Mouse (Mus musculus) layer of hippocampus, adult 9-10 months (tissue): Measurements from ENCODE around the gene Sdccag8.
"Not testable (repeated sequence)": the region's sequence is repeated elsewhere in the genome, so short reads cannot be mapped to it uniquely, and the experiment has no call there.

Experiments
- DNase-seq: peaks from one replicate; pipeline ENCODE4 v3.0.0; 2022; ENCODE audit warnings: low spot score

Gene Sdccag8

DNA sequence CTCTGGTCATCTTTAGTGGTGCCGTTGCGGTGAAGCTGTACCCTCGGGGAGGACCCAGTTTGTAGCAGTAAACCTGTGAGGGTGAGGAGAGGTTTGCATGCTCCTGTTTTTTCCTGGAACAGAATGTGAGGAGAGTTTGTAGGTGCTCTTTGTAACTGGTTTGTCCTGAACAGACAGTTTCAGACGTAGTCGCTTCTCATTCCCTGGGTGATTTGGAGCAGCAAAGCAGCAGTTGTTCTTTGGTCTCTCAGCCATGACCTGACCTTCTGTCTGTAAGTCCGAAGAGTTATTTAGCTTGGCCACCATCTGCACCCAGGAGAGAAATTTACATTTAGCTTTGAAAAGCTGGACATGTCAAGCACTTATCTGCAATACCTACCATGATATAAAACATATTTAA, 65.2 kb downstream of the Sdccag8 start:
- no peak for DNase-seq

DNA sequence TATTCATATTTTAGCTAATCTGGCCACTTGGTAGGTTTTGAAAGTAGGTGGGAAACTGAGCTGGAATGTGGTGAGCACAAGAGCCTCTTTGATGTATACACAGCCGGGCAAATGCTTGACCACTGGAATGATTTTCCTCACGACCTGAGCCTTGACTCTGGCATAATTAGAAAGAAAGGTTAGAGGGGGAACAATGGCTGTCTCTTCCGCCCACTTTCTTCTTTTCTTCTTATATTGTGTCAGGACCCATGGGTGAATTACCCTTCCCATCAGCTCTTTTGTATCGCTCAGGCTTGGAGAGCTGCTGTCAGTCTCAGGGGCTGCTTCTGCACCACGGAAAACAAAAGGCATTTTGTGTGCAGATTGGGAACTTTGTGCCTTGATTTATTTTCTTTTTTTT, 65.6 kb downstream of the Sdccag8 start:
- no peak for DNase-seq

DNA sequence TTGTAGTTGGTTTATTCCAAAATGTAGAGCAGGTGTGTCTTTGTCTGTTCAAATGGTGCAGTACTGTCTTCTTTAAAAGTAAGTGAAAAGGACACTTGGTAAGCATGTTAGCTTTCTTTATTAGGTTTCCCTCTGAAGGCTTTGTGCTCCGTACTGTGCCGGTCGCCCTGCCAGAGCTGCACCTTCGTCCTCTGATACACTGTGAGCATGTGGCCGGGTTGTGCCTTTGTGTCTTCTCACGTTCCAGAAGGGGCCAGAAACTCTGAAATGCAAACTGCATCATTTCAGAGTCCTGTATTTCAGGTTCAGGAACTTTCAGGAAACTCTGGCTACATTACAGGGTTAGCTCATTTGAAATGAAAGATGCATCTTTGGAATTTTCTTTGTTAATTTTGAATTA, 66.5 kb downstream of the Sdccag8 start:
- no peak for DNase-seq

DNA sequence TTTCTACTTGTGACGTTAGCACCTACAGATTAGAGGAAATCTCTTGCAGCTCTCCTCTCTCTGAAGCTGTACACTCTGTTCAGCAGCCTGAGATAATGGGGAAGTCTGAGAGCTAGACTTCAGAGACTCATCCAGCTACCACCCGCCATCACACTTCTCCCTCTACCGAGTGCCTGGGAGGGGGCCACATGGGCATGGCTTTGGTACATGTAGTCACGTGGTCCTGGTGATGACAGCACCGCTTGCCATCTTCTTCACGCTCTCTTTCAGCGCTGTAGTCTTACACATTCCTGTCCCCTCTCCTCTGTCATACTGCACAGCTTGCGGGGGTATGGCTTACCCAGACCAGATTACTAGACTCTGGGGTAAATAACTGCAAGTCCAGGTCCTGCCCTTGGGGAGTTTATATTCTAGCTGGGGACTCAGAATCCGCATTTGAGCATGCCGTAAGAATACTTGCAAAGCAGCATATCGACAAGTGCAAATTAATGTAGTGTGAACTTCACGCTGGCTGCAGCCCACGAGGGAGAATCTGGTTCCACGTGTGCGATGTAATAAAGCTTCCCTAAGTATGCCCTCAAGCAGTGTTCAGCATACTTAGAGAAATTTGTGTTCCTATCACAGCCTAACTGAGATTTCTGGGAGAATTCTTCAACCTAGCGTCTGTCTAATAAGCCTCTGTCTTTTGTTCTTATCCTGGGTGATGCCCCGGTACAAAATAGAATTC, 70.9 kb downstream of the Sdccag8 start:
- DNase-seq = no peak

DNA sequence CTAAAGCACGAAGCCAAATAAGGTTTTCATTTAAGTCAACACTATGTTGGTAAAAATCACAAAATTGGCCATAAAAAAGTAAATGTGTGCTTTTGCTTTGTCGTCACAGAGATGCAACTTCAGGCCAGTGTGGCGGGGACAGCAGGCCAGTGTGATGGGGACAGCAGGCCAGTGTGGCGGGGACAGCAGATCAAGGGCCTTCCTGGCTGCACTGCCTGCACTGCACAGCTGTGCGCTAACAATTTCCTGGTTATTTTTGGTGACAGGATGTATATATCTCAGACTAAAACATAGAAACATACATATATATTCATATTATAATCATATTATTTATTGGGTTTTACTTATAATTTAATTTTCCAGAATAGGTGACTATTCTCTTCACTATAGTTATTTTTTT, 71.5 kb downstream of the Sdccag8 start:
- DNase-seq = no peak

DNA sequence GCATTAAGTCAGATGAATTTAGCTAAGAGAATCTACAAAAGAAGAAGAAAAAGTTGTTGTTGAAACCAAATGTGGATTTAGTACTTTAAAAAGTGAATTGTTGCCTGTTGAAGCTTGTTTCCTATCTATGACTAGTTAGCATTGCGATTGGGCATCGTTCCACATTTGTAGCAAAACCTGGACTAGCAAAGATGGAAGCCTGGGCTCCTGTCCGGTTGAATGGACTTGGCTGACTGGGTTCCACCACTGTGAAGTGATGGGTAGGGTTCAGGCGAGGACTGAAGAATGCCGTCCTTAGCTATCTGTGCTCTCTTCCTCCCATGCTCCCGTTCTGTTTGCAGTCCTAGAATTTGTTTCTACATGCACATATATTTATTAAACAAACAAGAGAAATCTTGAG, 89.3 kb downstream of the Sdccag8 start:
- no peak for DNase-seq

DNA sequence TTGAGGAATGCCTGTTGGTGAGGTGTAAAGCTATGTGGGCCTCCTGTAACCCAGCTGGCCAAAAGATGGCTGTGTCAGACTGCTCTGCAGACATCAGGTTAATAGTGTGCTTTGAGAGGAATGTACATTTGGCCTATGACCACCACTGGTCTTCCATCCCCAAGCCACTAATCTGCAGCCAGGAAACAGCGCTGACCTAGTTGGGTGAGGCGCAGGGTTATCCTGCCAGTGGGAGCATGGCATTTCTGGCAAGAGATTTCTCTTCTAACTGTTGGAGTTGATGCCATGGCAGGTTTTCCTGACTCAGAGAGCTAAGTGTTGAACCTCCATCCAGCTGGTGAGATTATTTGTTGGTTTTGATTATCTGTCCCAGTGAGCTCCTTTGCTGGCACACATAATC, 101.5 kb downstream of the Sdccag8 start:
- DNase-seq = no peak

DNA sequence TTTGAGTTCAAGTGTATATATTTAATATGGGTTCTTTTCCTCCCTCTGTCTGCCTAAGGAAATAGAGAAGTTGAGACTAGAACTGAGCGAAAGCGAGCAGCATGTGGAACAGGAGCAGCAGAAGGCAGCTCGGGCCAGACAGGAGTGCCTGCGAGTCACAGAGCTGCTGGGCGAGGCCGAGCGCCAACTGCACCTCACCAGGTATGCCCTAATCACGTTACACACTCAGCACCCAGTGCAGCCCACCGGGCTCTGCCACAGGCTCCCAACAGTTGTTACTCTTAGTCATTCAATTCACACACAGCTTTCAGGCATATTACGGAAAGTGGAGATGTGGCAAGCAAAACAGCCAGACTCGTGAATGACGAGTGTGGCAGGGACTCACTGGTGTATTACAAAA, 105.0 kb downstream of the Sdccag8 start:
- DNase-seq = no peak

DNA sequence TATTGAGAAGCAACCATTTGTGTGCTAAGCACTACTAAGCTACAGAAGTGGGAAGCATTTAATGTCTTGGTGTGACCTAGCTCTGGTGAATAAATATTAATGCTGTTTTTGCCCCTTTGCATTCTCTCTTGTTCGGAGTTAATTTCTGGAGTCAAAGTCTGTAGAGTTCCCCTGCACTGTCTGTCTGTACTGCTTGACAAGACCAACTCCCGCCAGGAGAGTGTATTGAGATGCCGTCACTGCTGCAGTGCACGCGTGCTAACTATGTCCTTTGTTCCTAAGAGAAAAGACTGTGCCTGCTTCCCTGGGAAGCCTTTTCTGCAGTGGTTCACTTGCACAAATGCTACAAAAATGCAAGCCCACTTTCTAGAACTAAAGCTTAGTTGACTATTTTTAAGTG, 108.4 kb downstream of the Sdccag8 start:
- DNase-seq = no peak

DNA sequence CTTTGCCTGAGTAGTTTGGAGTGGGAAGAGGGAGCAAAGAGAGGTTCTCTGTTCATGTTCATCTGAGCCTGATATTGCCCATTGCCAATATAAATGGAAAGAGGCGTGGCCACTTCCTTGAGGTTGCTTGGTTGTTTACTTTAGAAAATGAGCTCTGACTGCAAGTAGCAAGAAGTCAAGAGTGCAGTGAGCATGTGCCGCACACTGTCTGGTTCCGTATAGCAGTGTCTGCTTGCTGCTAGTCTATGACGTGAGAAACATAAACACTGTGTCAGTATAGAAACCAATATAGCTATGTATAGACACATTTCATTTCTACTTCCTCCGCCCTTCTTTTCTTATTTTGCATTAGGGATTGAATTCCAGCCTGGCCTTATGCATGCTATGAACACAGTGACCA, 111.5 kb downstream of the Sdccag8 start:
- DNase-seq = no peak

DNA sequence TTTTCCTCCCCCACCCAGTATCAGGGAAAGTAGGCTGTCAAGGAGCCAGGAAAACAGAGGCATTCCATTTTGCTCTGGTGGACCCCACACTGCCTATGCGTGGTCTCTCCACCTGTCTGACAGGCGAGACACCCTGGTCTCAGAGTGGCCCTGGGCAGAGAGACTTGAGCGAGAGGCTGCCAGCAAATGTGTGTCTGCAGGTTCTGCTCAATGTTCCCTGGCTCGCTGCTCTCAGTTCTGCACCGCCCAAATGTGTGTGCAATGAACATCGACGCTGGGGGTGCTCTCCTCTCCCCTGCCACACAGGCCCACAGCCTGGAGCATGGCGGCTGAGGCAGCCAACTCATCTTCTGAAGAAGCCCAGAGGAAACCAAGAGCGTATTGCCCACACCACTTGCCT, 112.9 kb downstream of the Sdccag8 start:
- DNase-seq = no peak

DNA sequence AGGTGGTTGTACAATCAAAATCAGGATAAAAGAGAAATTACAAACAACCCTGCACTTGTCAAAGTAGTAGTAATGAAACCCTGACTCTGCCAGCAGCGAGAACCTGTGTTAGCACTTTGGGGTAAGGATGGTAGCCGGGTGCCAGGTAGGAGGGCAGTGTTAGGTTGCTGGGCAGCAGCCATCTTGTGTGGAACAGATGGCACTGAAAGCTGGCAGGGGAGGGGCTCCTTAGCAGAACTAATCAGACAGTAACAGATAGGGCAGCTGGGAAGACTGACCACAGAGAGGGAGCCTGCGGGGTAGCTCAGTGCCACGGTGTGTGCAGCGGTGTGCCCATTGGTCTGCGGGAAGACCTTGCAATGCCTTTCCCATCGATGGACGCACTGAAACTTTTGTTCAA, 115.2 kb downstream of the Sdccag8 start:
- DNase-seq = no peak

DNA sequence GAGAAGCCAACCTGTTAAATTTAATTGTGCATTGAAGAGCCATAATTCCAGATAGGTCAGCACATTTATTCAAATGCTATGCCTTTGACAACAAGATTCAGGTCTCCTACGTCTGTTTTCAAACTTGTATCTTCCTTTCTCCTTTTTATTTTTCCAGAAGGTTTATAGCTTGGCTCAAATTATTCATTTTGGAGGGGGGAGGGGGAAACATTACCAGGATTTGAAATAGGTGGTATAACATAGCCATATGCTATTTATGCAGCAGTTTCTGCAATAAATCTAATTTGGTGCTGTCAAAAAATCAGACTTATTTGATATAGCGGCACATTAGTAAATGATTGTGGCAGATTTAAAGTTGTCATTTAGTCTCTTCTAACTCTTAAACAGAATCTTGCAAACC, 116.1 kb downstream of the Sdccag8 start:
- no peak for DNase-seq

DNA sequence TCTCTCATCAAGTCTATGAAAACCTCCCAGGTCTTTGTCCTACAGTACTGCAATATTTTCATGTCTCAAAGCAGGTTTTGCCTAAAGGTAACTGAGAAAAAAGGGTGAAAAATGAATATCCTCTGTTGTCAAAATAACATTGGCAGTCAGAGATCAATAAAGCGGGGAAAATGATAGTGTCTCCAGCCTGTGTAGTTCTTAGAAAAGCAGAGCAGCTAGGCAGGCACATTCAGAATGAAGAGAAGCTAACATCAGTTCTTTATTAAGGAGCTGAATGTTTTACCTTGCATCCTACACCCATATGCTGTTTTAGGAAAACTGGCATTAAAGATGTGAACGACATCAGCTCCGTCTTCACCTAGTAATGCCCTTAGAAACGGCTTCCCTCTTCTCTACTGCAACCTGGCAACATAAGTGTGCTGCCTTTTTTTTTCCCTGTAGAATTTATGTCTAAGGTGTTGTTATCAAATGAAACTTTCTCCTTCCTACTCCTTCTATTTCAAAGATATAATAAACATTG, 116.6 kb downstream of the Sdccag8 start:
- no peak for DNase-seq

DNA sequence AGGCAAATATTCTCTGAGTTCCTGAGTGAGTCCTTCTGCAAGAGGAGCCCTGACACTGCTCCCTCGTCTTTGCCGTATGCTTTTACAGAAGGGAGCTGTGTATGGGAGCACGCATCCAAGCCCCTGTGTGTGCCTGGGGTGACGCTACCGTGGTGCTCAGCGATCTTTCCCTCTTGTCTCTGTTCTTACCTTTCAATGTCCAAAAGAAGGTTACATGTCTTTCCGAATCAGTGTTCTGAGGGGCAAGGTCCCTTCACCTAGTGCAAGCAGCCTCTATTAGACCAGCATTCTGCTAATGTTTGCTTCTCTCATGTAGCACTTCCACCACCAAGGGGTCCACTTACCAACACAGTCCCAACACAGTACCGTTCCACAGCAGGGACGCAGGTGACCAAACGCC, 117.1 kb downstream of the Sdccag8 start:
- no peak for DNase-seq

DNA sequence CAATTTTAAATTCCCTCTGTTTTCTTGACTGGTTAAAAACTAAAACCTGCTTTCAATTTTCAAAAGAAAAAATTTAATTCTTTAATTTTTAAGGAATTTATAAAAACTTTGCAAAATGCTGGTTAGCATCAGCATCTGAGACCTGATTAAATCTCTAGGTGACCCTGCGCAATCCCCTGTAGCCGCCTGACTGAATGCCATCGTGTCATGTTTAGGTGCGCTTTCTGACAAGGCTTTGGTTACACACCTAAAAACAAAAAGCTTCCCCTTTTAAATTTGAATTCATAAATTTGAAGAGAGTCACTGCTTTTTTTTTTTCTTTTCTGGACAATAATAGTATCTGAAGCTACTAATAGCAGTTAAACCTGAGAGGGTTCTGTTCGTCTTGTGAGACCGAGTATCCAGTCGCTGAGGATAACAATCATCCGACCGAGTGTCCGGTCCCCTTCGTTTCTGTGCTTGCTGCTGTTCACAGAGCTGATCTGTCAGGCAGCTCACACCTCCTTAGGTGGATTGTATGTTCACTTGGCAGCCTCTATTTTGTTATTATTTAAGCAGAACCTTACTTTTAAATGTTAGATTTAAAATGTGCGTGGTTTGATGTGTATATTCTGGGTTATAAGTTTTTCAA, 118.0 kb downstream of the Sdccag8 start:
- DNase-seq = no peak

DNA sequence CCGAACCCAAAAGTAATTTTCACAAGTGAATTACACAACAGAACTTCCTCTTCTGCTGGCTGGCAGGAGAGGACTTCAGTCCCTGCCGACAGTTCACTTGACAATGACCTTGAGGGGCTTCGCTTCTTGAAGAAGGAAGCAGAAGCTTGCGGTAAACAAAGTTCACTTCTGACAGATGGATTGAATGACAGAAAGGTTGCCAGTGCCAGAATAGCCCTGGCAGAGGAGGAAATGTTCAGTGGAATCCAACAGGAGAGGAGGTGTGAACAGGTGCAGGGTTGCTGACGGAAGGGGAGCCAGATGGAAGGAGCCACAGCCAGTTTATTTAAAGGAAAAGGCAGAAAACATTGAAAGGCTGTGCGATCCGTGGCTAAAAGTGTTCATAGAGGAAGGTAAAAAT, 118.9 kb downstream of the Sdccag8 start:
- DNase-seq = peak; percentile 74

DNA sequence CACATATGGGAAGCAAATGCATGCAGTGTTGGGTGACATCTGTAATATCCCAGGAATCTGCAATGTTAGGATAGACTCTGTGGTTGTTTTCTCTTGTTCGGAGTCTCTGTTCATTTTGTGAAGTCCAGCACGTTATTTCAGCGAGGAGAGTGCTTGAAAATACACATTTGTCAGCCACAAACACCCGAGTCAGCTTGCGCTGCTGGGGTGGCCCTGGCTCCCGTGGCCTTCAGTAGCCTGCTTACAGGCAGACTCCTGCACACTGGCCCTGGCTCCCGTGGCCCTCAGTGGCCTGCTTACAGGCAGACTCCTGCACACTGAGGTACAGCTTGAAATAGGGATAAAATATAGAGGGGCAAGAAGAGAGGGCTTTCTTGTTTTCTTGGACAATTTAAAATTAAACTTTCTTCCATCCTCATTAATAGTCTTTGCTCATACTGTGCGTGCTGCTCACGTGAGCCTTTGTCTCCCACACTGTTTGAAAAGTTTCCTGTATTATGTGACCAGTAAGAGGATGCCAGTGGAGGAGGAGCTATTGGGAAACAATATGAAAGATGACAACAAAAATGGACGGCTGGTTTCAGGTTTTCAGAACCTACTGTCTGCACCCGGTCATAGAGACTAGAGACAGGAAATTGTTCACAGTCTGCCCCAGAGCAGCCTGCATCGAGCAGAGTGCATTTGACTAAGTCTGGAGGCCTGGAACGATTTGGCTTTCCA, 119.7 kb downstream of the Sdccag8 start:
- no peak for DNase-seq

DNA sequence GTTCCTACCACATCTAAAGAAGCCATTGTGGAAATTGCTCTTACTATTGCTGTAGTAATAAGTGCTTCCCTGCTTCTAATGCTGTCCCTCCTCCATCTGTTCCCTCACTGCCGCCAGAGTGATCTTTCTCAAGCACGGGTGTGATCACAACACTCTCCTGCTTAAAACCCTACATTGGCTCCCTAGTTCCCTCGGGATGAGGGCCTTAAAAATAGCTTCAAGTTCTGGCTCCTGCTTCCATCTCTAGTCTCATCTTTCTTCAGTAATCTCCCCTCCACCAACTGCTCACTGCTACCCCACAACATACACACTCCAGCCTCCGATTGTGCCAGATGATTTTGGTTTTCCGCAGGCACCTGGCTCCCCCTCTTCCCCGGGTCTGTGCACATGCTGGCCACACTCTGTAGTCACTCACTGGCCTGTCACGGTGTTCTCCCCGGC, 125.5 kb downstream of the Sdccag8 start:
- DNase-seq = no peak

DNA sequence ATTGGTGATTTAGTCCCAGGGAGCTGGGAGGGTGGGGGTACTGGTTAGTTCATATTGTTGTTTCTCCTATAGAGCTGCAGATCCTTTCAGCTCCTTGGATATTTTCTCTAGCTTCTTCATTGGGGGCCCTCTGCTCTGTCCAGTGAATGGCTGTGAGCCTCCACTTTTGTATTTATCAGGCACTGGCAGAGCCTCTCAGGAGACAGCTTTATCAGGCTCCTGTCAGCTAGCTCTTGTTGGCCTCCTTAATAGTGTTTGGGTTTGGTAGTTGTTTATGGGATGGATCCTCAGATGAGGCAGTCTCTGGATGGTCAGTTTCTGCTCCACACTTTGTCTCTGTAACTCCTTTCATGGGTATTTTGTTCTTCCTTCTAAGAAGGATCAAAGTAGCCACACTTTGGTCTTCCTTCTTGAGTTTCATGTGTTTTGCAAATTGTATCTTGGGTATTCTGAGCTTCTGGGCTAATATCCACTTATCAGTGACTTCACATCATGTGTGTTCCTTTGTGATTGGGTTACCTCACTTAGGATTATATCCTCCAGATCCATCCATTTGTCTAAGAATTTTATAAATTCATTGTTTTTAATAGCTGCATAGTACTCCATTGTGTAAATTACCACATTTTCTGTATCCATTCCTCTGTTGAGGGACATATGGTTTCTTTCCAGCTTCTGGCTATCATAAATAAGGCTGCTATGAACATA, 127.0 kb downstream of the Sdccag8 start:
- DNase-seq = not testable (repeated sequence)

DNA sequence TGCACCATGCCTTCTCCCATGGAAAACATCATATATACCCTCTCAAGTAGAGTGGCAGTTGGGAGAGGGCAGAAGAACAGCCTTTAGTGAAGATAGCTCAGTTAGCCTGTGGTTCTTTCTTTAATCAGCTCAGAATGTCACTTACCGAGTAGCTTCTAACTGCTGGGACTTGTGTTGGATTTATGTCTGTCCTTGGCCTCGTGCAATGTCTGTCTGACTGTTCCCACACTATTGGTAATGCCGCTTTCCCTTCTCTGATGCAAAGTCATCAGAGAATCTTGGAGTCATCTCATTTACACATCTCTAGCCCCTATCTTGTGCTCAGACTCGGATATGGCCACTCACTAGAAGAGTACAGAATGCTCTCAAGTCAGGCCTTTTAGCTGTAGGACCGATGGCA, 128.7 kb downstream of the Sdccag8 start:
- DNase-seq = no peak

DNA sequence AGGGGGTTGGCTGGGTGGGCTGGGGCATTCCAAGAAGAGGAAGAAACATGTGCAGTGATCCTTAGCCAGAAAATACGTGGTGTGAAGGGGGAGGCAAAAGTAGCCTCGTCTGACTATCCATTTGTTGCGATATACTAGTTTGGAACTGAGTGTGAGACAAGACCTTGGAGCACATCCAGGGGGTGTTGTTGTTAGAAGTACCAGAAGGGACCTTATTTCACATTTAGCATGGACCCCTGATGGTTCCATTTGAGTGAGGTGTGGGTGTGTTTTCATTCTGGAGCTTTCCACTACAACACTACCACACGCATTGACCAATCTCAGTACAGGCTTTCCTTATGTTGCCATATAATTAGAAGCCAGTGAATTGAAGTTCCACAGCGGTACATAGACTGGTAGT, 129.5 kb downstream of the Sdccag8 start:
- no peak for DNase-seq
